Mouse (Mus musculus) G1E (cell line): Measurements from ENCODE around the gene Snap91.

Experiments
- CTCF ChIP-seq: IDR thresholded peaks from 2 replicates; pipeline ENCODE4 v1.5.1; 2012; ENCODE audit warnings: low read depth, low read length, inconsistent platforms, mixed read lengths
- GATA1 ChIP-seq: IDR thresholded peaks from 2 replicates; pipeline ENCODE4 v1.6.1; 2012; ENCODE audit warnings: borderline replicate concordance, low read length, inconsistent platforms, mixed read lengths
- POLR2AphosphoS5 ChIP-seq: IDR thresholded peaks from 2 replicates; pipeline ENCODE4 v1.6.1; 2012; ENCODE audit warnings: low read depth, low read length, inconsistent platforms; ENCODE audit not compliant: insufficient replicate concordance

DNA sequence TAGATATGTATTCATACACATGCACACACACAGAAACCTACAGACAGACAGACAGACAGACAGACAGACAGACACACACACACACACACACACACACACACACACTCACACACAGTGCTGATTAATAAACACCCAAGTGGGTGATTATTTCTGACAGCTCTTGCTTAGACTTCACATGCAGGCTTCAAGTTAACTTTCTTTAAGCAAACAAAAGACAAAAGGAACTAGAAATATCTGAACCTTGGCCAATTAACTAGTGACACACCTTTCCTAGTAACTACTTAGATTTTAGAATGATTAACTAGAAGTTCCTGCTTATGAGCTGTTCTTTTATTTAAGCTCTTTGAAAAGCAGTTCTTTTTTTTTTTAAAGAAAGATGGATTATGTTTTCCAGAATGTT is 146.1 kb downstream of the Snap91 start:
- TF ChIP-seq CTCF: no peak
- TF ChIP-seq GATA1: no peak
- no peak for TF ChIP-seq POLR2AphosphoS5
